Mouse (Mus musculus): ENCODE data around the gene Rxfp4. TPM values are rescaled to one million over a fixed set of nuclear protein-coding genes. Genes with fewer than 3 reads are reported as not detected.

The Rxfp4 gene
- polyA plus RNA-seq, 1 experiment from 2014 or later, result not detected

DNA sequence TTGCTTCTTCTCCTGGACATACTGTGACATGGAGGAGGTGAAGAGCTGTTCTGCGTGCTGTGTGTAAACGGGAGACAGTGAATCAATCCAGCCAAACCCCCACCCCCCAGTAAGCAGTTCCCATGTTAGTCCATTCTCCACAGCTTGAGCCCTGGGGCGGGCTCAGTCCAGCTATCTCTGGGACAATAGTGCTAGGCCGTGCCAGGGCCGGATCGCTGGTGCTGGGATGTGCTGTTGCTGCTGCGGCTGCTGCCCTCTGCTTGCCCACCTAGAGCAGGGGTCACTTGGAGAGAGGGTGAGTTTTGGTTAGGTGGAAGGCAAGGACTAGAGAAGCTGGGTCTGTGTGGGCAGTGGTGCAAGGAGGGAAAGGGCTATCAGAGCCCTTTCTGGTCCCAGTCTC lies 26.6 kb downstream of the Rxfp4 start:
- no peak overlapping the region for H3K9ac ChIP-seq
- H3K9me3 ChIP-seq (replicated peaks), result no peaks in the 10 kb centered on the region
- ATAC-seq (ENCODE audit: insufficient read depth), result no peak
- no peaks in the 10 kb centered on the region for H3K27me3 ChIP-seq
- H3K27ac ChIP-seq (replicated peaks), result 0 out of 2 replicates have a peak overlapping the region, but pooled peaks have one; percentile 8
- WGBS (ENCODE audit: insufficient replicate concordance), result 60% methylated on average over 7 of the region's 7 CpGs
- H3K36me3 ChIP-seq (replicated peaks), result peaks cover 26% of the 10 kb centered on the region
- H3K4me2 ChIP-seq, result no peak overlapping the region
- H3K4me3 ChIP-seq (replicated peaks), result no peak overlapping the region
- peaks cover 91% of the 10 kb centered on the region for H3K4me1 ChIP-seq (replicated peaks)

GRCm38 (mm10) chr3:88625531-88625930 lies 27.4 kb downstream of the Rxfp4 start:
- Histone ChIP-seq H3K4me2 (no peak overlapping the region), H3K27ac (replicated peaks) (no peak overlapping the region), H3K36me3 (replicated peaks) (peaks cover 19% of the 10 kb centered on the region), H3K4me1 (replicated peaks) (peaks cover 95% of the 10 kb centered on the region), H3K9me3 (replicated peaks) (no peaks in the 10 kb centered on the region), H3K9ac (no peak overlapping the region), H3K27me3 (0 out of 2 replicates have a peak, but pooled peaks cover 5% of the 10 kb centered on the region), H3K4me3 (replicated peaks) (no peak overlapping the region)
- no peak for ATAC-seq (ENCODE audit: insufficient read depth)
- WGBS (ENCODE audit: insufficient replicate concordance), result 83% methylated on average over 7 of the region's 7 CpGs

GRCm38 (mm10) chr3:88624951-88625350 lies 28.0 kb downstream of the Rxfp4 start:
- peak overlapping the region; percentile 99; the same call in 1 of the 2 replicates for H3K4me2 ChIP-seq
- WGBS (ENCODE audit: insufficient replicate concordance), result 23% methylated on average over 2 of the region's 2 CpGs

GRCm38 (mm10) chr3:88624324-88624723 lies 28.6 kb downstream of the Rxfp4 start:
- Histone ChIP-seq H3K9me3 (replicated peaks) (no peaks in the 10 kb centered on the region), H3K36me3 (replicated peaks) (peaks cover 7% of the 10 kb centered on the region; the same call in 1 of the 2 replicates), H3K4me2 (peak overlapping the region; percentile 99), H3K9ac (no peak overlapping the region), H3K4me3 (replicated peaks) (peak overlapping the region; percentile 73), H3K4me1 (replicated peaks) (peaks cover 98% of the 10 kb centered on the region), H3K27me3 (0 out of 2 replicates have a peak, but pooled peaks cover 8% of the 10 kb centered on the region), H3K27ac (replicated peaks) (peak overlapping the region; percentile 80; the same call in 1 of the 2 replicates)
- no peak for ATAC-seq (ENCODE audit: insufficient read depth)
- 15% methylated on average over 4 of the region's 4 CpGs for WGBS (ENCODE audit: insufficient replicate concordance)

More at GRCm38 (mm10) chr3:88624951-88625350, 28.0 kb downstream of the Rxfp4 start:
- Histone ChIP-seq H3K9me3 (replicated peaks) (no peaks in the 10 kb centered on the region), H3K4me1 (replicated peaks) (peaks cover 97% of the 10 kb centered on the region), H3K9ac (no peak overlapping the region), H3K4me3 (replicated peaks) (no peak overlapping the region), H3K27me3 (0 out of 2 replicates have a peak, but pooled peaks cover 8% of the 10 kb centered on the region), H3K27ac (replicated peaks) (no peak overlapping the region; the same call in 1 of the 2 replicates), H3K36me3 (replicated peaks) (peaks cover 13% of the 10 kb centered on the region)
- ATAC-seq (ENCODE audit: insufficient read depth), result no peak

GRCm38 (mm10) chr3:88623346-88624135 lies 29.4 kb downstream of the Rxfp4 start:
- ATAC-seq (ENCODE audit: insufficient read depth), result no peak
- Histone ChIP-seq H3K9me3 (replicated peaks) (no peaks in the 10 kb centered on the region), H3K36me3 (replicated peaks) (0 out of 2 replicates have a peak, but pooled peaks cover 3% of the 10 kb centered on the region), H3K4me3 (replicated peaks) (peak overlapping the region; percentile 73), H3K27me3 (0 out of 2 replicates have a peak, but pooled peaks cover 8% of the 10 kb centered on the region), H3K4me2 (peak overlapping the region; percentile 99), H3K27ac (replicated peaks) (peak overlapping the region; percentile 80), H3K9ac (peak overlapping the region; percentile 70; the same call in 1 of the 2 replicates), H3K4me1 (replicated peaks) (peaks cover 98% of the 10 kb centered on the region)
- 4% methylated on average over 15 of the region's 15 CpGs for WGBS (ENCODE audit: insufficient replicate concordance)

- Histone ChIP-seq H3K4me2 (peak overlapping the region; percentile 99), H3K9ac (peak overlapping the region; percentile 70; the same call in 1 of the 2 replicates), H3K4me3 (replicated peaks) (peak overlapping the region; percentile 73), H3K27ac (replicated peaks) (peak overlapping the region; percentile 80), H3K27me3 (0 out of 2 replicates have a peak, but pooled peaks cover 8% of the 10 kb centered on the region), H3K9me3 (replicated peaks) (no peaks in the 10 kb centered on the region), H3K4me1 (replicated peaks) (peaks cover 98% of the 10 kb centered on the region), H3K36me3 (replicated peaks) (0 out of 2 replicates have a peak, but pooled peaks cover 3% of the 10 kb centered on the region)
- 2% methylated on average over 6 of the region's 6 CpGs for WGBS (ENCODE audit: insufficient replicate concordance)
- no peak for ATAC-seq (ENCODE audit: insufficient read depth)
Observed at GRCm38 (mm10) chr3:88622941-88623345, 30.0 kb downstream of the Rxfp4 start.

- Histone ChIP-seq H3K9ac (peak overlapping the region; percentile 70), H3K4me1 (replicated peaks) (peaks cover 96% of the 10 kb centered on the region), H3K27me3 (0 out of 2 replicates have a peak, but pooled peaks cover 8% of the 10 kb centered on the region), H3K9me3 (replicated peaks) (no peaks in the 10 kb centered on the region), H3K36me3 (replicated peaks) (0 out of 2 replicates have a peak, but pooled peaks cover 3% of the 10 kb centered on the region), H3K4me3 (replicated peaks) (peak overlapping the region; percentile 73), H3K4me2 (peak overlapping the region; percentile 99), H3K27ac (replicated peaks) (peak overlapping the region; percentile 80)
- under 1% methylated on average over 24 of the region's 24 CpGs for WGBS (ENCODE audit: insufficient replicate concordance)
- ATAC-seq (ENCODE audit: insufficient read depth), result no peak
Observed at GRCm38 (mm10) chr3:88622113-88622940, 30.6 kb downstream of the Rxfp4 start.

- WGBS (ENCODE audit: insufficient replicate concordance), result under 1% methylated on average over 36 of the region's 36 CpGs
- H3K27ac ChIP-seq (replicated peaks), result peak overlapping the region; percentile 80
- 0 out of 2 replicates have a peak, but pooled peaks cover 8% of the 10 kb centered on the region for H3K27me3 ChIP-seq
- no peak for ATAC-seq (ENCODE audit: insufficient read depth)
- peak overlapping the region; percentile 99 for H3K4me2 ChIP-seq
- peak overlapping the region; percentile 70 for H3K9ac ChIP-seq
- peaks cover 95% of the 10 kb centered on the region for H3K4me1 ChIP-seq (replicated peaks)
- H3K4me3 ChIP-seq (replicated peaks), result peak overlapping the region; percentile 73
- no peaks in the 10 kb centered on the region for H3K9me3 ChIP-seq (replicated peaks)
- 0 out of 2 replicates have a peak, but pooled peaks cover 3% of the 10 kb centered on the region for H3K36me3 ChIP-seq (replicated peaks)
Observed at GRCm38 (mm10) chr3:88621537-88622112, 31.3 kb downstream of the Rxfp4 start.

DNA sequence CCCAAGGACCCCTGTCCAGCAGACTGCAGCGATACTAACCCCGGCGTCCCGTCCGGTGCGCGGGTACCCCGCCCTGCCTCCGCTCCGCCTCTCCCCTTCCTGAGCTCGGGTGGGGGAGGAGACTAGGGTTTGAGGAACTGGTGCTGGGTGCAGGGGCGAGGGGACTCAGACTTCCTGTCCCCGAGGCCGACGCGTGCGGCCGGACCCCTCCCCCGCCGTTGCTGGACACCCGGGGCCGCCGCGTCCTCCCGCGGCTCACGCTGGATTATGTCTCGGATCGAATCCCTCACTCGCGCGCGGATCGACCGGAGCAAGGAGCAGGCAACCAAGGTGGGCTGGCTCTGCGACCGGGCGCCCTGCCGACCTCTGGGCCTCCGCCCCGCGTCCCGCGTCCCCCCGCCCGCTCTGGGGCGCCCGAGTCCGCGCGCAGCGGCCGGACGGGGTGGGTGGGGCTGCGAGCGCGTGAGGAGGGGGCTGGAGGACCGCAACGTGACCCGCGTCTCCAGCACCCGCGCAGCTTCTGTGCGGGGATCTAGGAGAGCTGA lies 31.9 kb downstream of the Rxfp4 start:
- Histone ChIP-seq H3K4me3 (replicated peaks) (peak overlapping the region; percentile 73), H3K27me3 (0 out of 2 replicates have a peak, but pooled peaks cover 8% of the 10 kb centered on the region), H3K27ac (replicated peaks) (peak overlapping the region; percentile 80), H3K4me2 (peak overlapping the region; percentile 99), H3K36me3 (replicated peaks) (0 out of 2 replicates have a peak, but pooled peaks cover 3% of the 10 kb centered on the region), H3K4me1 (replicated peaks) (peaks cover 95% of the 10 kb centered on the region), H3K9ac (peak overlapping the region; percentile 70), H3K9me3 (replicated peaks) (no peaks in the 10 kb centered on the region)
- ATAC-seq (ENCODE audit: insufficient read depth), result peak; percentile 64
- 0% methylated on average over 49 of the region's 64 CpGs for WGBS (ENCODE audit: insufficient replicate concordance)
